Mouse (Mus musculus): ENCODE measurements around the gene Sh3pxd2b.

Sh3pxd2b gene

DNA sequence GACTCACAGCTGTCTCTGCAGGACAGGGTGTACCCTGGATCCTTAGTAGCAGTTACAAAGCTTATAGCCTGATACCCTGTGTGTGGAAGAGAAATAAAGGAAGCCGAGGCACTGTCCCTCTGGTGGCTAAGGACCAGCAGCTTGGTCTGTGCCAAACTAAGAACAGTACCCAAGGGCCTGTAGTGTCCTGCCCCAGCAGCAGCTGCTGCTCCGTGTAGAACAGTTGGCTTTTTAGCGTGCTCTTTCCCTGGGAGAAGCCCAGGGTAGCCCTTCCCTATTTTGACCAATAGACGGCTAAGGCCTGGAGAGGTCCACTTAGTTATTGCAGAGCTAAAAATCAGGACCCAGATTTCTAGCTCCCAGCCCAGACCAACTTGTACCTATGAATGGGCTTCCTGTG lies 77.0 kb downstream of the Sh3pxd2b start:
- in situ Hi-C loops (cut with MboI, MseI): no loop called here

DNA sequence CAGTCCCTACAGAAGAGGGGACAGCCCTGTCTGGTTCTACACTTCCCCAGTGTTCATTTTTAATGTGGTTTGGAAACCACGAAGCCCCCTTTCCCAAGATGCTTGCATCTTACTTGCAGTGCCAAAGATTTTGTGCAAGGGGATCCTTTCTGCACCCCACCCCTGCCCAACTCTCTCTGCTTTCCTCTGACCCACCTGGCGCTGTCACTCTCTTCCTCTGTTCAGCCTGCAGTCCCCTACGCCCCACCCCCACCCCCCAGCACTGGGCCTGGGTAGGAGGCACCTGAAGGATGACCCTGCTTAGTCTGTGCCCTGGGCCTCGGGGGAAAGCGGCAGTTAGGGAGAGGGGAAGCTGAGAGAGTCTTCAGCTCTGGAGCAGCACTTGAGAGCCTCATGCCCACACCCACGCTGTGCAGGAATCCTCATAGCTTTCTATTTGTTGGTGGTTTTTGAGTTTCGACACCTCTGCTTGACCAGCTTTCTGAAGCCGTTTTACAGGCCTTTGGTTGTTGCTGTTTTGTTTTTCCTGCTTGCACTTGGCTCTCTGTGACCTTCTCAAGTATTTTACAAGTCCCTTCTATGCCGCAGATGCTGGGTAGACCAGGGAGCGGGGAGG lies 77.5 kb downstream of the Sh3pxd2b start:
- in situ Hi-C loops (cut with MboI, MseI): no loop called here

DNA sequence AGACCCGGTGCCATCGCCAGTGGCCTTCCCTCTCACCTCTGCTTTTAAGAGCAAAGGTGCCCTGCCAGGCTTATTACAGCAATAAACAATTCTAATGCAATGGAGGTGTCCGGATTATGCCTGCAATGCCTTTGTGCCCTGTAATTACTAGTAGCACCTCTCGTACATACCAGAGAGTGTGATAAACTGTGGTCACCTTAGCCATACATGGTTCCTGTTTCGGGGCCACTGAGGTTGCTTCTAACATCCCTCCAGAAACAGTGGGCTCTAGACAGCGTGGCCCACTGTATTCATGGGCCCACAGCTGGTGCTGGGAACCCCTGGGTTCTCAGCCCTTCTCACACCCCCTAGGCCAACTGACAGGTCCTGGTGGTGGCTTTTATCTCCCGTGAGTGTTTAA lies 79.9 kb downstream of the Sh3pxd2b start:
- in situ Hi-C loops (cut with MboI, MseI): no loop called here

DNA sequence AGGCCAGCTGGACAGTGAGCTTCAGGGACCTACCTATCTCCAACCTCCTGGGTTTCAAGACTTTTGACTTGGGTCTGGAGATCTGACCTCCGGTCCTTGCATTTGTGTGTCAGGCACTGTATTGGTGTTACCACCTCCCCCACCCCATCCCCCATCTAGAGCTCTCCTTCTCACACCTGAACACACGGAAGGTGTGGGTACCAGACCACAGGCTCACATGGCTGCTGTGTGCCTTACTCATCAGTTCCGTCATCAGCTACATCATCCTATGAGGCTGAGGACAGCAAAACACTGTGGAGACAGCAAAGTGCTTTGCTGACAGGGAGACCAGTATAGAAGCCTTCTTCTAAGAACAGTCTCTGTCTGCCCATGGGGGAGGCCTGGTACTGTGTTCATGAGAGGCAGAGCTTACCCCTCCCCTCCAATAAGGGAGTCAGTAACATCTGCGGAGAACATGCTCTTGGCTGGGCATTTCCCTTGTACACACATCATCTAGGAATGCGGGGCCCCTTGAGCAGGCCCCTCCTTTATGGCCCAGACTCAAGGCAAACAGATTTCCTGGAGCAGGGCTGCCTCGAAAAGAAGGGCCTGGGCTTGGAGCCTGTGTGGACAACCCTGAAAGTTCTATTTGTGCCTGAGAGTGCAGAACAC lies 87.9 kb downstream of the Sh3pxd2b start:
- in situ Hi-C loops (cut with MboI, MseI): no loop called here

DNA sequence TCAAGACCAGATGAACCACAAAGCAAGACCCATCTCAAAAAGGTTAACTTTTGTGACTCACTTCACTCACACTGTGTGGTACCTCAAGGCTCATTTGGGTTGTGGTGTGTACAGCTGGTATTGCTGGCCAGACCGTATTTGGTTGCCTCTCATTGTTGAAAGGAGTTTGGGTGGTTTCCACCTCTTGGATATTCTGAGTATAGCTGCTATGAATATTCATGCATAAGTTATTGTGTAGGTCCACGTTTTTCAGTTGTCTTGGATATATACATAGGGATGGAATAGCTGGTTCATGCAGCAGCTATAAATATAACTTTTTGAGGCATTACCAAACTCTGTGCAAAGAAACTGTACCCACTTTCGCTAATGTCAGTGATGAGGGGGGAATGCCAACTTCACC lies 95.0 kb downstream of the Sh3pxd2b start:
- in situ Hi-C loops (cut with MboI, MseI): no loop called here

DNA sequence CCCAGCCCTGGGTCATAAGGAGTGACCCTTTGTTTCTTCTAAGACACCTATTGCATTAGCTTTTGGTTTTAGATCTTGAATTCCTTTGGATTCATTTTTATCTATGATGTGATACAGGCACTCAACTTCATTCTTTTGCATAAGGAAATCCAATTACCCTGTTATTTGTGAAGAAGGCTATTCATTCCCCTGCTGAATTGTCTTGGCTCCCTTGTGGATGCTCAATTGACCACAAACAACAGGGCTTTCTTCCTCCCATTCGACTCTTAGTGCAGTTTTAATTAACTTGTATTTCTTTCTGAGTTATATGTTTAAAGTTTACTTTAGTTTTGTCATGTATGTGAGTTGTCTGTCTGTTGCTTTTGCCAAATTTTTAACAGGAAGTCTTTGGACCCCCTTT lies 96.6 kb downstream of the Sh3pxd2b start:
- in situ Hi-C loops (cut with MboI, MseI): no loop called here

DNA sequence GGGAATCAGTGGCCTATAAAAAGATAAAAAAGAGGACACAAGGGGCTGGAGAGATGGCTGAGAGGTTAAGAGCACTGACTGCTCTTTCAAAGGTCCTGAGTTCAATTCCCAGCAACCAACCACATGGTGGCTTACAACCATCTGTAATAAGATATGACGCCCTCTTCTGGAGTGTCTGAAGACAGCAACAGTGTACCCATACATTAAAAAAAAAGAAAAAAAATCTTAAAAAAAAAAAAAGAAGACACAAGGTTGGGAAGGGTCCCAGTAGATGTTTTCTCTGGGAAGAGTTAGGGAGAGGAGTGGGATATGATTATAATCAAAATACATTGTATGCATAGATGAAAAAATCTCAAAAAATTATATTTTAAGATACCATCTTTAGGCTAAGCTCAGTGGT lies 97.5 kb downstream of the Sh3pxd2b start:
- in situ Hi-C loops (cut with MboI, MseI): loop anchor here (5.0 kb wide), 1 partner anchor 98 kb away; the partner anchor contains the start of gene Sh3pxd2b

DNA sequence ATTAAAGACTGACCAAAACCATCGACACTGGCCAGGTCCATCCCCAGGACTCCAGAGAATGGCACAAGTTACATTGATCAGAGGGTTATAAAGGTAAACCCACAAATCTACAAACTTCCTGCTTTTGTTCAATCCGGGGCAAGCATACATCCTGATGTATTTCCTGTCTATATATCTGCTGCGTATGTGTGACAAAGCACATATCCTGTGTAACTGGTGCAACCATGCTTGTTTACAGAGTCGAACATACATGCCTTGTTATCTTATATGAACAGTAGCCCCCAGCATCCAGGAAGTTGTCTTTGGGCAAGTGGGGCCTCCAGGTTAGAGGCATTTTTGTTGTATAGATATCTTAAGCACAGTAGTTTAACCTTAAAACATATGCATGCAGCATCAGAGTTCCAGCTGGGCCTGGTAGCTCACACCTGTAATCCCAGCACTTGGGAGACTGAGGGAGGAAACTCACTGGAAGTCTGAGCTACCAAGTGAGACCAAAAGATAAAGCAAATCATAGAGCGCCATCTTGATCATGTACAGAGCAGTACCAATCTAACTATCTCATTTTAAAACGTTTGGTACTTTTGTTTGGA lies 98.1 kb downstream of the Sh3pxd2b start:
- in situ Hi-C loops (cut with MboI, MseI): loop anchor here (5.0 kb wide), 1 partner anchor 98 kb away; the partner anchor contains the start of gene Sh3pxd2b

DNA sequence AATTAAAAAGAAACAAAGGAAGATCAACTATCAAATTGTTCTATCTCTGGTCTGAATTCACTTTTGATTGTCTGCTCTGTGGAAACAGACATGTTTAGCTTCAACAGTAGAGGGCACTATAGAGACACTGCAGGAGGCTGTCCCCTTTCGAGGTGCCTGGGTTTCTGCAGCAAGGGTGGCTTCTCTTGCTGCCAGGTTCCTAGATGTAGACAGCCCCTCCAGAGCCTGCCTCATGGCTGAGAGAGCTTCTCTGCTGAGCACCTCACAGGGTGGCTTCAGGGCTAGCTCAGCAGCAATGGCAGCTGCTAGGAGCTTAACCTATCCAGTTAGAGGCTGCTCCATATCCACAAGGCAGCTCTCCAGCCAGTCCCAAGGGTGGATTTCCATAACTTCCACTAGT lies 102.6 kb downstream of the Sh3pxd2b start:
- in situ Hi-C loops (cut with MboI, MseI): no loop called here

DNA sequence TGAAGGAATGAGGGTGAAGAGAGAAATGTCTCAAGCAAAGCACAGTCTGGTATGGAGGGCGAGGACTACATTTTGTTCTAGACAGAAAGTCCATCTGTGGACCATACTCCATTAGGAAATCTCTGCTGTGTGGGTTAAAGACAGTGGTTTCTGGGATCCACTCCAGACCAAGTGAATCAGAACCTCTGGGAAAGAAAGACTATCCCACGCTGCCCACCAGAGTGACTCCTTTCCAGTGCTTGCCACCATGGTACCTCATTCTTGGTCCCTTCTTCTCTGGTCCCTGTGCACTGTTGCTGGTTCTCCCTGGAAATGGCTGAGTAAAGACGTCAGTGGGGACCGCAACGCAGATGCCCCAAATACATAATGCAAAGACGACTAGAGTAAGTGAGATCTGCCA lies 103.7 kb downstream of the Sh3pxd2b start:
- in situ Hi-C loops (cut with MboI, MseI): no loop called here

DNA sequence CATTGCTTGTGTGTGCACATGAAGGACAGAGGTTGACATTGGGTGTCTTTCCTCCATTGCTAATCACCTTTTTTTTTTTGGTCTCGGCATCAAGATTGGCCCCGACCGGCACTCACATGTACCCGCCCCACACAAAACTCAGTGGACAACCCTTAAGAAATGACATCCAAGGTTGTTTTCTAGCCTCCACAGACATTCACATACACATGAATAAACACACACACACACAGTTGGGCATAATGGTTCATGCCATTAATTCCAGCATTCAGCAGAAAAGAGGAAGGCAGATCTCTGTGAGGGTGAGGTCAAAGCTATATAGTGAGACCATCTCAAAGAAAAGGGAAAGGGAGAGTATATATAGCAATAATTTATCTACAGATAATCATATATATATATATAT lies 105.1 kb downstream of the Sh3pxd2b start:
- in situ Hi-C loops (cut with MboI, MseI): no loop called here

DNA sequence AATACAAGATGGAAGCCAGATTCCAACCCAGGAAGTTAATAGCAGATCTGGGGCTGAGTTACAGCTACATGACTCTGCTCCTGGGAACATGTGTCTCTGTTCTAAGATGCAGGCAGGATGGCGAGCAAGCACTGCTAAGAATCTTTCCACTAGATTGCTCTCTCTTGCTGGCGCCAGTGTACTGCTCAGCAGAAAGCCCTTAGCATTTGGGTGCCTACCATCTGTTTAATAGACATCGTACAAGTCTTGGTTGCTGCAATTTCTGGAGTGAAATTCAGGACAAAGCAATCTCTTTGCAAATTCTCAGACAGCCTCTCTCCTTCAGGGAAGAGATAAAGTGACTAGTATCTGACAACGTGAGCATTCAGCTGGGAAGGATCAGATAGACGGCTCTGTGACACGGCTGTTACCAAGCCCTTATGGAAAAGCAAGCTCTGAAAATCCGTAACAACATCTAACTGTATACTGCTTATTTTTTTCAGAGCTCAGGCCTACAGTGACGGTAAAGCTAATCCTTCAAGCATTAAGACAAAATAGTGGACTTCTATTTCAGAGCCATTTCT lies 105.8 kb downstream of the Sh3pxd2b start:
- in situ Hi-C loops (cut with MboI, MseI): no loop called here

DNA sequence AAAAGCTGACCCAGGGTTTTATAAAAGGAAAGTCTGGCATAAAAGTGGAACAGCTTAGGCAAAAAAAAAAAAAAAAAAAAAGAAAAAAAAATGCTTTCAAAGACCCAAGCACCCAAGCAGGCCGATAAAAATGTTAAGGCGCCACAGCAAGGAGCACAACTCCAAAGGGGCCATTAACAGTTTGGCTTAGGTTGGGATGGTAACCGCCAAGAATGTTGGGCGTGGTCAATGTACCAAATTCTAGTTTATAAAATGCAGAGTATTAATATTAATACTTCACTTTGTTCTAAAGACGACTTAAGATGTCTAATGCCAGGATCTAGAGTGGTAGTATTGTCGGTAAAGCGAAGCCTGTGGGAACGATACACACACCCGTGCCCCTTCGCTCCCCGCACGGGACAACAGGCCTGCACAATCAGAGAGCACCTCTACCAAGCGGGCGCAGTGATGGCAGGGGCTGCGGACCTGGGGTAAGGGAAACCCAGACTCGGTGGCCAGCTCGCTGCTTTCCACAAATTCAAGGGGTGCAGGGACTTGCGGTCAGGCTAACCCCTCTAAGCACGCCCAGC lies 106.7 kb downstream of the Sh3pxd2b start:
- in situ Hi-C loops (cut with MboI, MseI): no loop called here

DNA sequence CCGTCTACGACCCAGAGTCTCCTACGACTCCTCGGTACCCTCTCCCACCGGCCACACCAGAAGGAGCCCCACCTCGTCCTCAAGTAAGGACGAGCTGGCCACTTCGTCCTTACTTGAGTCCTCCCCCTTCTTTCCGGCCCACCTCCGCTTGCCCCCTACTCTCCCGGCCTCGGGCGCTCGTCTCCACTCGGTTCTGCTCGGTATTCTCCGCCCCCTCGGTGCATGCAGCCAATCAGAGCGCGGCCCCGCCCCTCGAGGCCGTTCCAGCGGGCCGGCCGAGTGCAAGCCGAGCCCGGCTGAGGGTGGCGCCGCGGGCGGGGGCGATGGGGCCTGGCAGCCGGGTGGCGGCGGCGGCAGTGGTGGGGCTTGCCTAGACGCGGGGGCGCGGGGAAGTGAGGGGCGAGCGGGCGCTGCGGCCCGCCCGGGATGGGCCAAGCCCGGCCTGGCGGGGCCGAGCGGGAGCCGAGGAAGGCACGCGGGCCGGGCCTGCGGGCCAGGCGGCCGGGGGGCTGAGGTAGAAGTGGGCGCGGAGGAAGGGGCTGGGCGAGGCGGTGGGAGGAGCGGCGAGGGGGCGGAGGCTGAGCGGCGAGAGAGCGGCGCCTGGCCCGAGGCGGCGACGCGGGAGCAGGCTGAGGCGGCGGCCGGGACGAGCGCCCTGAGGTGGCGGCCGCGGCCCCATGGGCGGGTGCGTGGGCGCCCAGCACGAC lies 107.3 kb downstream of the Sh3pxd2b start, which contains the start of gene Ubtd2:
Gene Ubtd2 (plus strand): TSS at position 571 of the 707 bp plus-strand sequence.
- in situ Hi-C loops (cut with MboI, MseI): loop anchor here (5.0 kb wide), 1 partner anchor 692 kb away; the partner anchor contains the start of gene Fgf18

DNA sequence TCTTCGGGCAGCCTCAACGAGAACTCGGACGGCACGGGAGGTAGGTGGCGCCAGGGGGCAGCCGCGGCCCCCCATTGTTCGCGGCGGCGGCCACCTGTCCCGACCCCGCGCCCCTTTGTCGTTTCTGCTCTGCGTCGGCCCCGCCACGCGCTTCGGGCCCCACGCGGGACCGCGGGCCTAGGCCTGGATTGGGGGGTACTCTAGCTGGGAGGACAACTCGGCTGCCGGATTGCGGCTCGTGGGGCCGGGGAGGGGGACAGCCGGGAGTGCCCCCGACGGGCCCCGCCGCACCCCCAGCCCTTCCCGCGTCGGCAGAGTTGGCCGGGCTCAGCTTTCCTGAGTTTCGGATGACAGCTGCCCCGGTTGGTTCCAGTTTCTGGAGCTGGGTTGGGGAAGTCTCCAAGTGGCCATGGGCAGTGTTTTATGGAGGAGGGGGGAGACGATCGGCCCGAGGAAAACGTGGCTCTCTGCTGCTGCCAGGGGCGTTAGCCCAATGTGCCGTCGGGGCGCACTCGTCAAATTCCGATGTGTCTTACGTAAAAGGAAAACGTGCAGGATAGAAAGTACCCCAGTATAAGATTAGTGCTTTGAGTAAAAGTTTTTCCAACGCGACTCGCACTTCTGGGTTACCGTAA lies 108.0 kb downstream of the Sh3pxd2b start:
- in situ Hi-C loops (cut with MboI, MseI): loop anchor here (5.0 kb wide), 1 partner anchor 692 kb away; the partner anchor contains the start of gene Fgf18

DNA sequence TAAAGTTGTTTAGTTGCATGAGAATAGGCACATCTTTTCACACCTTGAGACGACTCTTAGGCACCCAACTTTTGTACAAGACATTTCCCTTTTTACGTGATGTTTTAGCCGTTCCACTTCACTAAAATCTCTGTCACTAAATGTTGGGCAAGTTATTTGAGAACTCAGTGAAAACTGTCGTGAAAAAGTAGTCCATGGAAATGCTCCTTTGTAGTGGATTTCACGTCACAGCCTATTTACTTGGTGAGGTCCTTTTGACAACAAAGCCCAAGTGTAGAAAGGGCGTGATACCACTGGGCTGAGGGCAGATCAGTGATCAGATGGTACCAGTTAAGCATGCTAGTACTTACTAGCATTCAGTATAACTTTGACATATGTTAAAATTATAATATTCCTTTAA lies 108.7 kb downstream of the Sh3pxd2b start:
- in situ Hi-C loops (cut with MboI, MseI): loop anchor here (5.0 kb wide), 1 partner anchor 691 kb away; the partner anchor contains the start of gene Fgf18

DNA sequence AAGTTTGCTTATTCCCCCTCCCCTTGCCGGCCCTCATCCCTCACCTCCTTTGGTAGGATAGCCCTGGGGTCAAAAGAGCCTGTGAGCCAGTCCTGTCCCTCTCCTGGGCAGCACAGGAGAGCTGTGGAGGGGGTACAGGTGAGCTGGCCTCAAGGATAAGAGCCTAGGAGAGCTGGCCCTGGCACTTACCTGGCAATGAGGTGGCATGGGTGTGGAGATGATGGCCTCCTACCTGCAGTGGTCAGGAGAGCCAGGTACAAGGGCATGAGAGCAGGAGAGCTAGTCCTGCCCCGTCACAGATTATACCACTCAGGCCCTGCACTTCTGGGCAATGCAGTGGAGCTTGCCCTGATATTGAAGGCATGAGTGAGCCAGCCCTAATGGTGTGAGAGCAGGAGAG lies 116.7 kb downstream of the Sh3pxd2b start:
- in situ Hi-C loops (cut with MboI, MseI): loop anchor here (10.0 kb wide), 1 partner anchor 1481 kb away; no protein-coding TSS in a partner anchor

DNA sequence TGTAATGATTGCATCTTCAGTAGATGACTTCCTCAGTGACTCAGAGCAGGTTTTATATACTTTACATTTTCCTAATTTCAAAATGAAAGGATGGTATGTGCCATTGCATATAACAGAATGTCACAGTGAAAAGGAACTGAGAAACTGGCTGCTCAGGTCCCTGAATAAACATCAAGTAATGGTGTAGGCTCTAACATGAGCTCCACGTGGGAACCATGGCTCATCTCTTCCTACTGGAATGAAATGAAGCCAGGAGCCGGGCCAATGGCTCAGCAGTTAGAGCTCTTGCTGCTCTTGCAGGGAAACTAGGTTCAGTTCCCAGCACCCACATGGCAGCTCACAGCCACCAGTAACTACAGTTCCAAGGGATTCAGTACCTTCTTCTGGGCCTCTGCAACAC lies 124.3 kb downstream of the Sh3pxd2b start:
- in situ Hi-C loops (cut with MboI, MseI): no loop called here

DNA sequence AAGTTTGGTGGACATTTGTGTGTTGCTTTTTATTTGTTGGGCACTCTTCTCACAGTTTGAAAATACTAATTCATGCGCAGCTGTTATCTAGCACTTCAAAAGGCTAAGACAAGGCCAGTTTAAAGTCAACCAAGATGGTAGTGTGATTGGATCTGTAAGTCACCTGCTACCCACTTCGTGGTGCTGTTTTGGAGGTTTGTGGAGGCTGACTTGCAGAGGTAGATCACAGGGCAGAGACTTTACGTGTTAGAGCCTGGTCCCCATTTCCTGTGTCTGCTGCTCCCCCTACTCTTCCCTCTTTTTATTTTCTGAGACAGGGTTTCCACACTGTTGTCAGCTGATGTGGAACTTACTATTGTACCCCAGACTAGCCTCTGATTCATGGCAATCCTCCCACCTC lies 127.1 kb downstream of the Sh3pxd2b start:
- in situ Hi-C loops (cut with MboI, MseI): no loop called here

DNA sequence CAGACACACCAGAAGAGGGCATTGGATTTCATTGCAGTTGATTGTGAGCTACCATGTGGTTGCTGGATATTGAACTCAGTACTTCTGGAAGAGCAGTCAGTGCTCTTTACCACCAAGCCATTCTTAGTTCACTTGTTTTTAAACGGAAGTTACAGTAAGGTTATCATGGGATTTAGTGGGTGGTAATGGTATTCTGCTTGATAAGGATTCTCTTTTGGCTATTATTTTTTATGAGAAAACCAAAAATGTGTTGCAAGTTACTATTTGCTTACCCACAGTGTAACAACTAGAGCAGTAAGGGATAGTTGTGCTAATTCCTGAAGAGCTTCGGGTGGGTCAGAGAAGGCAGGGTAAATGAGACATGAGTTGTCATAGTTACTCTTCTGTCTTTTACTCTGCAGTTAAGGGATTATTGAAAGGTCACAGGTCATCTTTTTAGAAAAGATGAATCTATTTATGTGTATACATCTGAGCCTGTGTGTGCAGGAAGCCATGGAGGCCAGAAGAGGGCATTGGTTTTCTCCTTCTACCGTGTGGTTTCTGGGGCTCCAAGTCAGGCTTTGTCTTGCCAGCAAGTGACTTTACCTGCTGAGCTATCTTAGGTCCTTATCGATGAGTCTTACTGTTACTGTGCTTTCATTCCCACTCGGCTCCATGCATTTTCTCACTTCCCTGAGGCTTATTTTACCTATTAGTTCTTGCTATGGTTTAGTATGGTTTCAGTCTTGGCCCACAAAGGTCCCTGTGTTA lies 128.0 kb downstream of the Sh3pxd2b start:
- in situ Hi-C loops (cut with MboI, MseI): no loop called here
